Mouse (Mus musculus) CH12.LX (cell line): ENCODE measurements around the gene S100a7a. TPM values are rescaled to one million over a fixed set of nuclear protein-coding genes. Genes with fewer than 3 reads are reported as not detected.

Experiments
- DNase-seq: peaks from one replicate; pipeline ENCODE4 v3.0.0-alpha.2; 2013; ENCODE audit errors: extremely low read depth
- H3K27ac ChIP-seq: 2 replicates; pipeline ENCODE4 v1.5.1; 2012; ENCODE audit warnings: low read depth, mild to moderate bottlenecking, control low read depth, moderate library complexity; ENCODE audit not compliant: insufficient read depth
- H3K27me3 ChIP-seq: replicated peaks from 2 replicates; pipeline ENCODE3; 2012; ENCODE audit warnings: inconsistent platforms
- H3K36me3 ChIP-seq, 2 experiments: replicated peaks in 1 of 2; 2 replicates each; pipeline versions ENCODE3 to v1.6.1; 2012; ENCODE audit warnings: inconsistent platforms in 1 of 2, low read length in 1 of 2, mild to moderate bottlenecking in 1 of 2, mixed read lengths in 1 of 2, moderate library complexity in 1 of 2; ENCODE audit not compliant: control insufficient read depth in 1 of 2, insufficient read depth in 1 of 2
- H3K4me1 ChIP-seq, 2 experiments: 2 replicates each; pipeline ENCODE4 v1.6.1; 2012; ENCODE audit warnings: inconsistent platforms in 1 of 2, moderate library complexity in 1 of 2; ENCODE audit not compliant: insufficient read depth in 2 of 2, control insufficient read depth in 1 of 2
- H3K4me2 ChIP-seq: 2 replicates; pipeline ENCODE4 v1.6.1; 2012; ENCODE audit warnings: low read depth, mild to moderate bottlenecking, control low read depth; ENCODE audit not compliant: poor library complexity, insufficient read depth, severe bottlenecking
- H3K4me3 ChIP-seq, 3 experiments: fragments of 150-350 bp in 1 of 3; sonication (generic) in 1 of 3; replicated peaks in 1 of 3; 2 replicates each; pipeline versions ENCODE3 to v1.5.1; 2011 to 2012; ENCODE audit warnings: low read depth in 2 of 3, low read length in 2 of 3, mild to moderate bottlenecking in 2 of 3, moderate library complexity in 2 of 3, control low read depth in 1 of 3, improper control_type of control experiment in 1 of 3, inconsistent platforms in 1 of 3, mixed read lengths in 1 of 3; ENCODE audit not compliant: poor library complexity in 1 of 3
- H3K79me2 ChIP-seq: replicated peaks from 2 replicates; pipeline ENCODE4 v1.6.1; 2012; ENCODE audit warnings: mild to moderate bottlenecking, moderate library complexity; ENCODE audit not compliant: control insufficient read depth, poor library complexity, insufficient read depth, severe bottlenecking; ENCODE audit errors: extremely low read depth
- H3K9ac ChIP-seq: 2 replicates; pipeline ENCODE4 v1.6.1; 2012; ENCODE audit warnings: low read depth, mild to moderate bottlenecking, control low read depth, moderate library complexity; ENCODE audit not compliant: insufficient read depth
- H3K9me3 ChIP-seq: replicated peaks from 2 replicates; pipeline ENCODE3; 2012; ENCODE audit warnings: low read length, inconsistent platforms, mixed read lengths
- BHLHE40 ChIP-seq: IDR thresholded peaks from 2 replicates; pipeline ENCODE4 v1.6.1; 2011; ENCODE audit warnings: mild to moderate bottlenecking, low read depth, low read length, improper control_type of control experiment
- CHD1 ChIP-seq: IDR thresholded peaks from 2 replicates; pipeline ENCODE4 v1.6.1; 2012; ENCODE audit warnings: low read depth, low read length, improper control_type of control experiment, inconsistent platforms
- CHD2 ChIP-seq: IDR thresholded peaks from 2 replicates; pipeline ENCODE4 v1.6.1; 2011; ENCODE audit warnings: low read length, improper control_type of control experiment
- CTCF ChIP-seq, 2 experiments: IDR thresholded peaks in 1 of 2; conservative IDR thresholded peaks in 1 of 2; 2 replicates each; pipeline ENCODE4 v1.5.1; 2011 to 2012; ENCODE audit warnings: low read depth in 2 of 2, low read length in 2 of 2, improper control_type of control experiment in 1 of 2, inconsistent platforms in 1 of 2, mild to moderate bottlenecking in 1 of 2, moderate library complexity in 1 of 2
- E2F4 ChIP-seq: IDR thresholded peaks from 2 replicates; pipeline ENCODE4 v1.6.1; 2011; ENCODE audit warnings: low read depth, low read length, improper control_type of control experiment; ENCODE audit not compliant: insufficient replicate concordance
- ELF1 ChIP-seq: IDR thresholded peaks from 2 replicates; pipeline ENCODE4 v1.6.1; 2014; ENCODE audit warnings: low read depth, mild to moderate bottlenecking, inconsistent platforms, low read length, improper control_type of control experiment
- EP300 ChIP-seq: IDR thresholded peaks from 2 replicates; pipeline ENCODE4 v1.6.1; 2011; ENCODE audit warnings: low read length, improper control_type of control experiment
- ETS1 ChIP-seq: conservative IDR thresholded peaks from 2 replicates; pipeline ENCODE4 v1.6.1; 2012; ENCODE audit warnings: low read depth, mild to moderate bottlenecking, inconsistent platforms, low read length, improper control_type of control experiment, moderate library complexity
- HCFC1 ChIP-seq: IDR thresholded peaks from 2 replicates; pipeline ENCODE4 v1.6.1; 2012; ENCODE audit warnings: low read depth, mild to moderate bottlenecking, inconsistent platforms, low read length, improper control_type of control experiment
- IRF4 ChIP-seq: IDR thresholded peaks from 2 replicates; pipeline ENCODE4 v1.6.1; 2014; ENCODE audit warnings: low read depth, mild to moderate bottlenecking, inconsistent platforms, low read length, improper control_type of control experiment
- JUN ChIP-seq: IDR thresholded peaks from 2 replicates; pipeline ENCODE4 v1.6.1; 2011; ENCODE audit warnings: low read depth, mild to moderate bottlenecking, low read length, improper control_type of control experiment, moderate library complexity; ENCODE audit not compliant: insufficient read depth
- JUND ChIP-seq: conservative IDR thresholded peaks from 2 replicates; pipeline ENCODE4 v1.6.1; 2011; ENCODE audit warnings: low read depth, low read length, improper control_type of control experiment
- KAT2A ChIP-seq: IDR thresholded peaks from 2 replicates; pipeline ENCODE4 v1.6.1; 2012; ENCODE audit warnings: low read length, improper control_type of control experiment, inconsistent platforms; ENCODE audit not compliant: insufficient replicate concordance
- MAFK ChIP-seq: IDR thresholded peaks from 2 replicates; pipeline ENCODE4 v1.6.1; 2011; ENCODE audit warnings: low read length, improper control_type of control experiment; ENCODE audit not compliant: insufficient replicate concordance
- MAX ChIP-seq: IDR thresholded peaks from 2 replicates; pipeline ENCODE4 v1.6.1; 2011; ENCODE audit warnings: low read length, improper control_type of control experiment
- MAZ ChIP-seq: IDR thresholded peaks from 2 replicates; pipeline ENCODE4 v1.6.1; 2012; ENCODE audit warnings: low read depth, mild to moderate bottlenecking, inconsistent platforms, low read length, improper control_type of control experiment, moderate library complexity
- MEF2A ChIP-seq: IDR thresholded peaks from 2 replicates; pipeline ENCODE4 v1.6.1; 2014; ENCODE audit warnings: low read depth, mild to moderate bottlenecking, inconsistent platforms, low read length, improper control_type of control experiment, borderline replicate concordance
- MYC ChIP-seq: IDR thresholded peaks from 2 replicates; pipeline ENCODE4 v1.6.1; 2011; ENCODE audit warnings: low read depth, mild to moderate bottlenecking, improper control_type of control experiment, low read length
- NELFE ChIP-seq: IDR thresholded peaks from 2 replicates; pipeline ENCODE4 v1.6.1; 2011; ENCODE audit warnings: low read depth, low read length, improper control_type of control experiment
- NRF1 ChIP-seq: IDR thresholded peaks from 2 replicates; pipeline ENCODE4 v1.6.1; 2014; ENCODE audit warnings: low read depth, mild to moderate bottlenecking, inconsistent platforms, low read length, improper control_type of control experiment, moderate library complexity
- PAX5 ChIP-seq: IDR thresholded peaks from 2 replicates; pipeline ENCODE4 v1.6.1; 2012; ENCODE audit warnings: low read length, inconsistent platforms, mixed read lengths
- POLR2A ChIP-seq: IDR thresholded peaks from 2 replicates; pipeline ENCODE4 v1.6.1; 2011; ENCODE audit warnings: low read depth, mild to moderate bottlenecking, improper control_type of control experiment, low read length
- POLR2AphosphoS2 ChIP-seq: IDR thresholded peaks from 2 replicates; pipeline ENCODE4 v1.6.1; 2011; ENCODE audit warnings: low read depth, low read length, improper control_type of control experiment
- RAD21 ChIP-seq: IDR thresholded peaks from 2 replicates; pipeline ENCODE4 v1.6.1; 2011; ENCODE audit warnings: low read depth, mild to moderate bottlenecking, low read length, improper control_type of control experiment, moderate library complexity
- RCOR1 ChIP-seq: conservative IDR thresholded peaks from 2 replicates; pipeline ENCODE4 v1.6.1; 2012; ENCODE audit warnings: low read depth, mild to moderate bottlenecking, inconsistent platforms, low read length, improper control_type of control experiment
- SMC3 ChIP-seq: IDR thresholded peaks from 2 replicates; pipeline ENCODE4 v1.6.1; 2011; ENCODE audit warnings: low read depth, low read length, improper control_type of control experiment
- TCF12 ChIP-seq: IDR thresholded peaks from 2 replicates; pipeline ENCODE4 v1.6.1; 2014; ENCODE audit warnings: low read depth, mild to moderate bottlenecking, inconsistent platforms, low read length, improper control_type of control experiment
- USF1 ChIP-seq: IDR thresholded peaks from 2 replicates; pipeline ENCODE4 v1.6.1; 2014; ENCODE audit warnings: low read depth, mild to moderate bottlenecking, inconsistent platforms, low read length, improper control_type of control experiment
- USF2 ChIP-seq: conservative IDR thresholded peaks from 2 replicates; pipeline ENCODE4 v1.6.1; 2011; ENCODE audit warnings: low read depth, low read length, improper control_type of control experiment
- ZKSCAN1 ChIP-seq: IDR thresholded peaks from 2 replicates; pipeline ENCODE4 v1.6.1; 2012; ENCODE audit warnings: low read depth, inconsistent platforms, low read length, improper control_type of control experiment, borderline replicate concordance
- ZMIZ1 ChIP-seq: IDR thresholded peaks from 2 replicates; pipeline ENCODE4 v1.6.1; 2012; ENCODE audit warnings: low read depth, mild to moderate bottlenecking, inconsistent platforms, low read length, improper control_type of control experiment
- ZNF384 ChIP-seq: IDR thresholded peaks from 2 replicates; pipeline ENCODE4 v1.6.1; 2012; ENCODE audit warnings: low read depth, low read length, improper control_type of control experiment, inconsistent platforms
- dilution Hi-C: fragments of 300-500 bp; cut with MboI; formaldehyde crosslinking; loops from 2 replicates; pipeline ENCODE4 v1.14.3; 2020; ENCODE audit warnings: low sequenced_read_pairs; ENCODE audit not compliant: extremely low pct_unique_long_range_greater_than_20kb, extremely low pct_ligation_motif_present
- in situ Hi-C: fragments of 300-500 bp; cut with MboI; formaldehyde crosslinking; loops from 3 replicates; pipeline ENCODE4 v1.14.3; 2019; ENCODE audit warnings: low sequenced_read_pairs, low pct_ligation_motif_present, low pct_unique_long_range_greater_than_20kb, mixed read lengths
- polyA plus RNA-seq: library from polyadenylated mRNA; unstranded; fragments of >175 nt; gene quantifications from 2 replicates; pipeline ENCODE4 v1.2.1, GENCODE M21; 2012; ENCODE audit warnings: low read depth; ENCODE audit not compliant: insufficient read length
- total RNA-seq, 2 experiments: library from RNA; depleted of rRNA; stranded (reverse); fragments of 300-350 nt in 1 of 2; fragments of >200 nt in 1 of 2; gene quantifications; 2 replicates each; pipeline ENCODE4 v1.2.3; 2012 to 2014

The S100a7a gene
- total and polyA plus RNA-seq, 3 experiments = not detected

DNA sequence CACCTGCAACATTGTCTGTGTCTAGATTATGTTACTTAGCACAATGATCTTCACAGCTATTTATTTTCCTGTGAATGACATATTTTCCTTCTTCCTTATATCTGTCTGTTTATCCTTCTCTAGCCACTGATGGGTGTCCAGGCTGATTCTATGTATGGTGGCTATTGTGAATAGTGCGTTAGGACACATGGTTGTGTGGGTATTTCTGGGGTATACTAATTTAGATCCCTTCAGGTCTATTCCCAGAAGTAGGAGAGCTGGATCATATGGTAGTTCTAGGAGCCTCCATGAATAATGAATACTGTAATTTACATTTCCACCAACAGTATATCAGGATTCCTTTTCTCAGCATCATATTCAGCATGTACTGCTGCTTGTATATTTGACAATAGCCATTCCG is 4.0 kb upstream of the S100a7a start:
- no peak for DNase-seq
- Histone ChIP-seq H3K9me3 (no peaks in the 10 kb centered on the region), H3K79me2 (no peaks in the 10 kb centered on the region), H3K27ac (no peak overlapping the region), H3K4me3 (no peak overlapping the region), H3K27me3 (peaks cover 60% of the 10 kb centered on the region), H3K9ac (no peak overlapping the region), H3K4me1 (no peaks in the 10 kb centered on the region), H3K4me2 (no peak overlapping the region), H3K36me3 (no peaks in the 10 kb centered on the region)
- in situ Hi-C loops = no loop called here
- dilution Hi-C loops = no loop called here
- TF ChIP-seq CHD1 (no peak), MAX (no peak), BHLHE40 (no peak), MYC (no peak), RCOR1 (no peak), E2F4 (no peak), ETS1 (no peak), USF1 (no peak), USF2 (no peak), ZMIZ1 (no peak), MAZ (no peak), CHD2 (no peak), ZNF384 (no peak), NRF1 (no peak), JUN (no peak), PAX5 (no peak)

DNA sequence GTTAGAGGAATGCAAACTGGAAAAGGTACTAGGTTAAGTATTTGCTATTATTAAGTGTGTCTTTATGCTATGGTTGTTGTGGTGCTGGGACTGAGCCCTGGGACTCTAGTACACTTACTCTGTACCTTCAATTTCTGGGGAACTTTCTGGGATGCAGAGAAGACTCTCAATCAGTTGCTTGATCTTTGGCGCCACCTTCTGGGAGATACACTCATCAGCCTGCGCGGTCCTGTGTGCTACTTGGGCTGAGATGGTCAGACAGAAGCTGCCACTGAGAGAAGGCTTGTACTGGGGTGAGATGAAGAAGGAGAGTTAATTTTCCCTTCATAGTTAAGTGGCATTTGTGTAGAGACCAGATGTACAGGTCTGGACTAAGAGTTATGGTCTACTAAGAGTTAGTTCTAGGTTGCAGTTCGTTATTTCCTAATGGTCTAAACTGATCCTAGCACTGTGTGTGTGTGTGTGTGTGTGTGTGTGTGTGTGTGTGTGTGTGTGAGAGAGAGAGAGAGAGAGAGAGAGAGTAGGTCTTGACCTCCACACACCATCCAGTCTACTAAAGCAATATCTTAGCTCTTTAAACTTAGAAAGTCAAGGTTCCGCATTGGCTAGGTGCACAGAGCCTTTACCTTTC is 824 bp upstream of the S100a7a start:
- Histone ChIP-seq H3K4me2 (no peak overlapping the region), H3K27me3 (peaks cover 59% of the 10 kb centered on the region), H3K4me1 (peaks cover 0 to 5% of the 10 kb centered on the region in 2 experiments; a peak in 2 of 4 replicates), H3K79me2 (no peaks in the 10 kb centered on the region), H3K9me3 (no peaks in the 10 kb centered on the region), H3K36me3 (no peaks in the 10 kb centered on the region), H3K9ac (no peak overlapping the region), H3K4me3 (no peak overlapping the region), H3K27ac (no peak overlapping the region)
- peak; percentile 55 for DNase-seq
- TF ChIP-seq SMC3 (peak; percentile 60), ELF1 (no peak), JUND (no peak), RAD21 (peak; percentile 78), ZNF384 (no peak), CHD1 (no peak), ZKSCAN1 (no peak), NRF1 (0 out of 2 replicates have a peak, but pooled peaks have one; percentile 30), MYC (no peak), NELFE (0 out of 2 replicates have a peak, but pooled peaks have one; percentile 17), BHLHE40 (no peak), EP300 (no peak), TCF12 (no peak), RCOR1 (no peak), MEF2A (no peak), POLR2A (no peak), CTCF (conservative IDR thresholded peaks at IDR 0.05 in 1 of 2, IDR thresholded peaks at IDR 0.05 in 1 of 2; ENCODE audit: low read depth in 2 of 2, low read length in 2 of 2) (peak; percentile 47 to 91; a peak in 3 of 4 replicates), KAT2A (no peak), POLR2AphosphoS2 (no peak), IRF4 (no peak), MAZ (no peak), MAFK (no peak), HCFC1 (no peak)
- in situ Hi-C loops = no loop called here
- dilution Hi-C loops = no loop called here
